Mouse (Mus musculus) stomach, embryonic 14.5 days (tissue): Measurements from ENCODE around the gene L3mbtl1. TPM values are rescaled to one million over a fixed set of nuclear protein-coding genes. Genes with fewer than 3 reads are reported as not detected.
"Not testable (repeated sequence)": the region's sequence is repeated elsewhere in the genome, so short reads cannot be mapped to it uniquely, and the experiment has no call there.

ENCODE experiments used
- ATAC-seq: fragments of 200-750 bp; cut with Nextera tagmentation; 2 replicates; pipeline ENCODE4 v1.8.0; 2017; ENCODE audit warnings: low read depth, moderate TSS enrichment; ENCODE audit not compliant: insufficient number of reproducible peaks, insufficient read depth, low FRiP score
- H3K27ac ChIP-seq: fragments of 300-500 bp; sonication (generic); 2 replicates; pipeline ENCODE4 v1.5.1; 2014; ENCODE audit warnings: mild to moderate bottlenecking, low read length, moderate library complexity, mixed read lengths
- H3K27me3 ChIP-seq: fragments of 300-500 bp; sonication (generic); 2 replicates; pipeline ENCODE4 v1.6.1; 2014; ENCODE audit warnings: low read length, control low read depth, mixed read lengths; ENCODE audit not compliant: control insufficient read depth, insufficient read depth
- H3K36me3 ChIP-seq: fragments of 300-500 bp; sonication (generic); 2 replicates; pipeline ENCODE4 v1.6.1; 2014; ENCODE audit warnings: mild to moderate bottlenecking, control low read depth, low read length, moderate library complexity, mixed read lengths; ENCODE audit not compliant: control insufficient read depth, insufficient read depth
- H3K4me1 ChIP-seq: fragments of 300-500 bp; sonication (generic); 2 replicates; pipeline ENCODE4 v1.6.1; 2014; ENCODE audit warnings: low read length, control low read depth, mixed read lengths; ENCODE audit not compliant: control insufficient read depth, insufficient read depth
- H3K4me2 ChIP-seq: fragments of 300-500 bp; sonication (generic); replicated peaks from 2 replicates; pipeline ENCODE4 v1.6.1; 2014; ENCODE audit warnings: low read depth, low read length, control low read depth
- H3K4me3 ChIP-seq: fragments of 300-500 bp; sonication (generic); 2 replicates; pipeline ENCODE4 v1.5.1; 2014; ENCODE audit warnings: low read depth, low read length, control low read depth
- H3K9ac ChIP-seq: fragments of 300-500 bp; sonication (generic); replicated peaks from 2 replicates; pipeline ENCODE4 v1.6.1; 2014; ENCODE audit warnings: low read depth, mild to moderate bottlenecking, control low read depth, low read length, moderate library complexity, mixed read lengths
- H3K9me3 ChIP-seq: fragments of 300-500 bp; sonication (generic); 2 replicates; pipeline ENCODE4 v1.6.1; 2016; ENCODE audit warnings: low read depth, low read length, control low read depth; ENCODE audit not compliant: control insufficient read depth
- WGBS: fragments of 180-500 bp; shearing (Covaris S2); extraction: QIAGEN DNeasy Blood & Tissue Kit; methylation state at CpG from one replicate; pipeline ENCODE4 v1.1.7; 2014; 5-methylcytosine and 5-hydroxymethylcytosine counted together
- polyA plus RNA-seq: library from polyadenylated mRNA; unstranded; fragments of >200 nt; fragmentation: Nextera tagmentation; extraction: Ambion mirVana; gene quantifications from 2 replicates; pipeline ENCODE4 v1.2.1, GENCODE M21; 2014

The L3mbtl1 gene
- polyA plus RNA-seq: 0.30 and 0.36 TPM in 2 replicates

- Histone ChIP-seq H3K9ac (peak within 1 kb of the TSS; percentile 8), H3K27ac (no peak within 1 kb of the TSS), H3K9me3 (no peaks in the 10 kb centered on the region), H3K4me3 (peak within 1 kb of the TSS; percentile 47), H3K4me1 (peaks cover 3% of the 10 kb centered on the region; the same call in 1 of the 2 replicates), H3K27me3 (no peaks in the 10 kb centered on the region), H3K36me3 (peaks cover 12% of the 10 kb centered on the region; the same call in 1 of the 2 replicates), H3K4me2 (peak within 1 kb of the TSS; percentile 97)
- no peak for ATAC-seq
- under 1% methylated on average over 39 of the region's 40 CpGs for WGBS
Measured at GRCm38 (mm10) chr2:162943148-162943846, at the start of gene L3mbtl1. Gene L3mbtl1, plus strand, starts transcription at chr2:162943472.

DNA sequence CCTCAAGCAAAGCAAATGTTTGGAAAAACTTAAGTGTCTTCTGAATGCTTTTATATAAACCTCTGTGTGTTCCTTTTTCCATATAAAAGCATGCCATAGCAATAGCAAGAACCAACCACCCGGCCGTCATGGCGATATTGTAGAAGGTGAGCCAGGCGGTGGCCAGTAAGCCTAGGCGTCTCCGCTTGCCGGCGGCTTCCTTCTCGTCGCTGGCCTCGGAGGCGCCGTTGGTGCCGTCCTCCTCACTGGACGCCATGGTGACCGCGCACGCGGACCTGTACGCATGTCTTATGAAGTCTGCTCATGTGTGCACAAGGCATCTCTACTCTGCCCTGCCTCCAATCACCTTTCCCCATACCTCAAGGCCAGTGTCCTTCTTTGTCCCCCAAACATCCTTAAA lies 44.0 kb upstream of the L3mbtl1 start:
- 76% methylated on average over 19 of the region's 20 CpGs for WGBS
- H3K4me3 ChIP-seq, H3K4me2 ChIP-seq, H3K27ac ChIP-seq, H3K9me3 ChIP-seq, H3K27me3 ChIP-seq, H3K36me3 ChIP-seq, H3K9ac ChIP-seq, ATAC-seq, H3K4me1 ChIP-seq: not testable (repeated sequence)

GRCm38 (mm10) chr2:162899880-162900589 lies 43.2 kb upstream of the L3mbtl1 start:
- H3K9me3 ChIP-seq: no peaks in the 10 kb centered on the region
- no peaks in the 10 kb centered on the region for H3K27me3 ChIP-seq
- no peaks in the 10 kb centered on the region for H3K36me3 ChIP-seq
- ATAC-seq: no peak
- no peaks in the 10 kb centered on the region for H3K4me1 ChIP-seq
- H3K4me3 ChIP-seq: no peak overlapping the region
- 61% methylated on average over 12 of the region's 12 CpGs for WGBS
- no peak overlapping the region for H3K4me2 ChIP-seq
- no peak overlapping the region for H3K27ac ChIP-seq
- H3K9ac ChIP-seq: no peak overlapping the region

GRCm38 (mm10) chr2:162900590-162900916 lies 42.7 kb upstream of the L3mbtl1 start:
- ATAC-seq: no peak
- no peak overlapping the region for H3K27ac ChIP-seq
- H3K4me3 ChIP-seq: no peak overlapping the region
- H3K9me3 ChIP-seq: no peaks in the 10 kb centered on the region
- H3K4me1 ChIP-seq: no peaks in the 10 kb centered on the region
- WGBS: 46% methylated on average over 2 of the region's 2 CpGs
- no peaks in the 10 kb centered on the region for H3K27me3 ChIP-seq
- H3K9ac ChIP-seq: no peak overlapping the region
- no peak overlapping the region for H3K4me2 ChIP-seq
- H3K36me3 ChIP-seq: no peaks in the 10 kb centered on the region

GRCm38 (mm10) chr2:162905902-162906301 lies 37.4 kb upstream of the L3mbtl1 start:
- WGBS: 77% methylated on average over 4 of the region's 4 CpGs
- Histone ChIP-seq H3K4me1 (no peaks in the 10 kb centered on the region), H3K9me3 (no peaks in the 10 kb centered on the region), H3K4me2 (no peak overlapping the region), H3K27ac (no peak overlapping the region), H3K36me3 (no peaks in the 10 kb centered on the region), H3K4me3 (no peak overlapping the region), H3K27me3 (no peaks in the 10 kb centered on the region), H3K9ac (no peak overlapping the region)
- 0 out of 2 replicates have a peak, but pooled peaks have one; percentile 14 for ATAC-seq

GRCm38 (mm10) chr2:162908052-162908491 lies 35.2 kb upstream of the L3mbtl1 start:
- Histone ChIP-seq H3K36me3 (no peaks in the 10 kb centered on the region), H3K4me1 (no peaks in the 10 kb centered on the region), H3K27ac (no peak overlapping the region), H3K9me3 (no peaks in the 10 kb centered on the region), H3K4me2 (no peak overlapping the region), H3K27me3 (no peaks in the 10 kb centered on the region), H3K4me3 (no peak overlapping the region), H3K9ac (no peak overlapping the region)
- WGBS: 51% methylated on average over 16 of the region's 16 CpGs
- ATAC-seq: no peak

DNA sequence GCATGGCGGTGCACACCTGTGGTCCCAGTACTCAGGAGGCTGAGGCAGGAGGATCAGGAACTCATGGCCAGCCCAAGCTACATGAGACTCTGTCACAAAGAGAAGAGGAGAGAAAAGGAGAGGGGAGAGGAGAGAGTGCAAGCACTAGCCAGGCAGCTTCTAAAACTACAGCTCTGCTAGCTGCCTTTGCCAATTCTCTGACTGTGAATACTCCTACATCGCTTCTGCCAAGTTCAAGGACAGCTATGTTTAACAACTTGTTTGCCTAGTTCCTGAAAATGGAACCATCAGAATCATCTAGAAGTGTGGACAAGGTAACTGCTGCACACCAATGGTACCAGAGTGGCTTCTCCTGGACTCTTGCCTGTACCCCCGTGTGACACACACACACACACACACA lies 29.2 kb upstream of the L3mbtl1 start:
- no peak overlapping the region for H3K4me3 ChIP-seq
- H3K36me3 ChIP-seq: no peaks in the 10 kb centered on the region
- no peak overlapping the region for H3K9ac ChIP-seq
- H3K4me2 ChIP-seq: no peak overlapping the region
- WGBS: 71% methylated on average over 3 of the region's 3 CpGs
- no peaks in the 10 kb centered on the region for H3K27me3 ChIP-seq
- ATAC-seq: no peak
- no peaks in the 10 kb centered on the region for H3K9me3 ChIP-seq
- H3K27ac ChIP-seq: no peak overlapping the region
- no peaks in the 10 kb centered on the region for H3K4me1 ChIP-seq

DNA sequence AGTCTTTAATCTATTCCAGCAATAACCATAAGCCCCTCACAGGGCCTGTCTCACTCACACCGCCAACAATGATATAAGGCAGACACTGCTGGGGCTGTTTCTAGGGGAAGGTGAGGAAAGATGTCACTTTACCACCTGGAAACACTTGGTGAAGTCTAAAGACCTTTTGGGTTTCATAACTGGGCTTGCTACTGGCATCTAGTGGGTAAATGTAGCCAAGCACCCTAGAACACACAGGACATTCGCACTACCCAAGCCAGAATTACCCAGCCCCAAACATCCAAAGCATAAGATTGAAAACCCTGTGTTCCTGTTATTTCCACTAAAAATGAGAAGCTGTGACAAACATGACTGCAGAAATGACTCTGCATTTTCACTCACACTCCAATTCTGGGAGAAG lies 28.8 kb upstream of the L3mbtl1 start:
- H3K9me3 ChIP-seq: no peaks in the 10 kb centered on the region
- H3K4me2 ChIP-seq: no peak overlapping the region
- H3K36me3 ChIP-seq: no peaks in the 10 kb centered on the region
- 51% methylated on average over 2 of the region's 2 CpGs for WGBS
- no peak overlapping the region for H3K9ac ChIP-seq
- ATAC-seq: no peak
- no peaks in the 10 kb centered on the region for H3K4me1 ChIP-seq
- H3K27me3 ChIP-seq: no peaks in the 10 kb centered on the region
- no peak overlapping the region for H3K4me3 ChIP-seq
- no peak overlapping the region for H3K27ac ChIP-seq
